ENCODE assay signal across 26 mouse cellular contexts in genomic region chr3:152956771-152957170, GRCm38 (mm10). TPM values are rescaled to one million over a fixed set of nuclear protein-coding genes. Genes with fewer than 3 reads are reported as not detected.
"Had no signal": no experiment of that assay in that cellular context is flagged by ENCODE, and none has a peak within 500 bp of the region (broad histone marks: within the 10 kb centered on the region; RNA-seq: fewer than 3 reads in every experiment).

No protein-coding gene starts in this region.

- ATAC-seq: forebrain, postnatal 0 days; hindbrain, postnatal 0 days; intestine, embryonic 16.5 days had no signal

- H3K9me3 ChIP-seq: heart, embryonic 13.5 days; heart, embryonic 15.5 days; hindbrain, embryonic 13.5 days; hindbrain, embryonic 15.5 days; limb, embryonic 10.5 days; limb, embryonic 12.5 days had no signal

- H3K27me3 ChIP-seq: heart, embryonic 13.5 days; heart, embryonic 15.5 days; hindbrain, embryonic 15.5 days; limb, embryonic 12.5 days had no signal

- H3K9ac ChIP-seq: forebrain, postnatal 0 days; heart, embryonic 13.5 days; heart, embryonic 15.5 days; hindbrain, embryonic 13.5 days; hindbrain, embryonic 15.5 days; limb, embryonic 12.5 days had no signal

- H3K36me3 ChIP-seq: heart, embryonic 13.5 days; heart, embryonic 15.5 days; hindbrain, embryonic 13.5 days; hindbrain, embryonic 15.5 days; limb, embryonic 10.5 days; limb, embryonic 12.5 days had no signal

- H3K4me2 ChIP-seq: heart, embryonic 11.5 days; heart, embryonic 13.5 days; heart, embryonic 15.5 days; hindbrain, embryonic 13.5 days; hindbrain, embryonic 15.5 days; limb, embryonic 12.5 days had no signal

- DNase-seq: forebrain, postnatal 0 days; gastrocnemius, postnatal 14 days; gastrocnemius, postnatal 36 days; heart, adult 11 months; heart, adult 2 months; heart, postnatal 14 days; heart, postnatal 36 days; kidney, adult 11 months; kidney, adult 2 months; kidney, adult 9 months; kidney, postnatal 10 days; kidney, postnatal 25 days; kidney, postnatal 4 days; layer of hippocampus, adult 9-11 months had no signal

- H3K4me1 ChIP-seq: heart, embryonic 15.5 days; hindbrain, embryonic 15.5 days; limb, embryonic 10.5 days; limb, embryonic 12.5 days had no signal

- H3K27ac ChIP-seq: heart, adult 2 months; heart, embryonic 13.5 days; heart, embryonic 15.5 days; hindbrain, embryonic 13.5 days; hindbrain, embryonic 15.5 days; hindbrain, postnatal 0 days; left cerebral cortex, adult 2 months; limb, embryonic 10.5 days; limb, embryonic 12.5 days had no signal

- H3K4me3 ChIP-seq: heart, adult 2 months; heart, embryonic 13.5 days; heart, embryonic 15.5 days; hindbrain, embryonic 13.5 days; hindbrain, embryonic 15.5 days; left cerebral cortex, adult 2 months; limb, embryonic 10.5 days; limb, embryonic 12.5 days had no signal

RNA-seq across cellular contexts. Expression of gene St6galnac5, which starts 25.3 kb away (rescaled TPM):
- total RNA-seq: heart, adult 2 months; heart, postnatal 14 days; heart, postnatal 36 days; hematopoietic stem cell, adult 5-6 weeks; liver, adult 2 months had no signal
- polyA plus RNA-seq: liver, adult 2 months had no signal
